Mouse (Mus musculus) erythroblast, embryonic 14.5 days (primary cell): ENCODE data around the gene Maip1.

ENCODE experiments used
- GATA1 ChIP-seq: IDR thresholded peaks from 2 replicates; pipeline ENCODE4 v1.6.1; 2012; ENCODE audit warnings: low read length, inconsistent platforms, mixed read lengths
- TAL1 ChIP-seq: IDR thresholded peaks from 3 replicates; pipeline ENCODE4 v1.6.1; 2012; ENCODE audit warnings: low read length, inconsistent platforms, mixed read lengths

- no peak for TF ChIP-seq TAL1
- TF ChIP-seq GATA1, result no peak
Observed at GRCm38 (mm10) chr1:57358546-57358945, 47.6 kb upstream of the Maip1 start.
